Mouse (Mus musculus) embryonic facial prominence, embryonic 12.5 days (tissue): ENCODE data around the gene Hnrnpul1. TPM values are rescaled to one million over a fixed set of nuclear protein-coding genes. Genes with fewer than 3 reads are reported as not detected.
A peak's percentile ranks its signal among the peaks of the same experiment; 100 is the strongest.
"Not testable (repeated sequence)": the region's sequence is repeated elsewhere in the genome, so short reads cannot be mapped to it uniquely, and the experiment has no call there.

Source experiments
- ATAC-seq: fragments of 200-750 bp; cut with Nextera tagmentation; 2 replicates; pipeline ENCODE4 v1.8.0; 2017; ENCODE audit not compliant: insufficient number of reproducible peaks, insufficient read depth, low FRiP score, low TSS enrichment
- H3K27ac ChIP-seq: fragments of 300-500 bp; sonication (generic); 2 replicates; pipeline ENCODE4 v1.5.1; 2016; ENCODE audit warnings: mild to moderate bottlenecking
- H3K27me3 ChIP-seq: fragments of 300-500 bp; sonication (generic); 2 replicates; pipeline ENCODE4 v1.6.1; 2016; ENCODE audit warnings: mild to moderate bottlenecking, moderate library complexity
- H3K36me3 ChIP-seq: fragments of 300-500 bp; sonication (generic); 2 replicates; pipeline ENCODE4 v1.6.1; 2016; ENCODE audit warnings: mild to moderate bottlenecking
- H3K4me1 ChIP-seq: fragments of 300-500 bp; sonication (generic); 2 replicates; pipeline ENCODE4 v1.6.1; 2016
- H3K4me2 ChIP-seq: fragments of 300-500 bp; sonication (generic); replicated peaks from 2 replicates; pipeline ENCODE4 v1.6.1; 2016; ENCODE audit warnings: mild to moderate bottlenecking, moderate library complexity
- H3K4me3 ChIP-seq: fragments of 300-500 bp; sonication (generic); 2 replicates; pipeline ENCODE4 v1.5.1; 2016; ENCODE audit warnings: mild to moderate bottlenecking
- H3K9ac ChIP-seq: fragments of 300-500 bp; sonication (generic); 2 replicates; pipeline ENCODE4 v1.6.1; 2016; ENCODE audit warnings: mild to moderate bottlenecking, moderate library complexity
- H3K9me3 ChIP-seq: fragments of 300-500 bp; sonication (generic); 2 replicates; pipeline ENCODE4 v1.6.1; 2016; ENCODE audit warnings: mild to moderate bottlenecking, moderate library complexity
- WGBS: fragments of 180-500 bp; shearing (Covaris S2); methylation state at CpG from one replicate; pipeline ENCODE4 v1.1.7; 2016; 5-methylcytosine and 5-hydroxymethylcytosine counted together
- polyA plus RNA-seq: library from polyadenylated mRNA; unstranded; fragments of >200 nt; fragmentation: Nextera tagmentation; extraction: Ambion mirVana; gene quantifications from 2 replicates; pipeline ENCODE4 v1.2.1, GENCODE M21; 2016

Hnrnpul1 gene
- polyA plus RNA-seq, 1 experiment from 2014 or later = 72.8 TPM

- Histone ChIP-seq H3K9ac (no peak overlapping the region), H3K36me3 (peaks cover 96% of the 10 kb centered on the region), H3K4me2 (no peak overlapping the region), H3K27me3 (no peaks in the 10 kb centered on the region), H3K4me1 (no peaks in the 10 kb centered on the region), H3K27ac (no peak overlapping the region), H3K4me3 (no peak overlapping the region), H3K9me3 (no peaks in the 10 kb centered on the region)
- WGBS = 92% methylated on average over 3 of the region's 3 CpGs
- ATAC-seq = no peak
Observed at GRCm38 (mm10) chr7:25738277-25738676, 16.3 kb downstream of the Hnrnpul1 start.

- no peak for ATAC-seq
- Histone ChIP-seq H3K4me2 (no peak overlapping the region), H3K27ac (no peak overlapping the region), H3K4me3 (no peak overlapping the region), H3K9me3 (no peaks in the 10 kb centered on the region), H3K36me3 (peaks cover 96% of the 10 kb centered on the region), H3K9ac (no peak overlapping the region), H3K4me1 (no peaks in the 10 kb centered on the region), H3K27me3 (no peaks in the 10 kb centered on the region)
- WGBS = 95% methylated on average over 2 of the region's 2 CpGs
Observed at GRCm38 (mm10) chr7:25736920-25737319, 17.6 kb downstream of the Hnrnpul1 start.

GRCm38 (mm10) chr7:25734991-25735390 lies 19.6 kb downstream of the Hnrnpul1 start:
- H3K27me3 ChIP-seq = no peaks in the 10 kb centered on the region
- H3K4me2 ChIP-seq = no peak overlapping the region
- no peaks in the 10 kb centered on the region for H3K9me3 ChIP-seq
- H3K4me1 ChIP-seq = no peaks in the 10 kb centered on the region
- 78% methylated on average over 4 of the region's 4 CpGs for WGBS
- no peak overlapping the region for H3K27ac ChIP-seq
- no peak for ATAC-seq
- no peak overlapping the region for H3K9ac ChIP-seq
- no peak overlapping the region for H3K4me3 ChIP-seq
- H3K36me3 ChIP-seq = peaks cover 94% of the 10 kb centered on the region

GRCm38 (mm10) chr7:25731294-25732055 lies 23.1 kb downstream of the Hnrnpul1 start:
- H3K36me3 ChIP-seq = peaks cover 92% of the 10 kb centered on the region
- no peaks in the 10 kb centered on the region for H3K27me3 ChIP-seq
- H3K27ac ChIP-seq = no peak overlapping the region
- 88% methylated on average over 8 of the region's 8 CpGs for WGBS
- ATAC-seq = no peak
- H3K4me3 ChIP-seq = no peak overlapping the region
- H3K4me2 ChIP-seq = no peak overlapping the region
- no peaks in the 10 kb centered on the region for H3K9me3 ChIP-seq
- H3K4me1 ChIP-seq = no peaks in the 10 kb centered on the region
- no peak overlapping the region for H3K9ac ChIP-seq

- Histone ChIP-seq H3K27me3 (no peaks in the 10 kb centered on the region), H3K4me2 (no peak overlapping the region), H3K36me3 (peaks cover 94% of the 10 kb centered on the region), H3K27ac (no peak overlapping the region), H3K9me3 (no peaks in the 10 kb centered on the region), H3K4me3 (no peak overlapping the region), H3K4me1 (no peaks in the 10 kb centered on the region), H3K9ac (no peak overlapping the region)
- 94% methylated on average over 2 of the region's 2 CpGs for WGBS
- no peak for ATAC-seq
Observed at GRCm38 (mm10) chr7:25729862-25730261, 24.7 kb downstream of the Hnrnpul1 start.

GRCm38 (mm10) chr7:25729396-25729795 lies 25.2 kb downstream of the Hnrnpul1 start:
- Histone ChIP-seq H3K27me3 (no peaks in the 10 kb centered on the region), H3K4me2 (no peak overlapping the region), H3K4me3 (no peak overlapping the region), H3K9ac (no peak overlapping the region), H3K36me3 (peaks cover 94% of the 10 kb centered on the region), H3K9me3 (no peaks in the 10 kb centered on the region), H3K4me1 (no peaks in the 10 kb centered on the region), H3K27ac (no peak overlapping the region)
- WGBS = 48% methylated on average over 2 of the region's 2 CpGs
- no peak for ATAC-seq

GRCm38 (mm10) chr7:25727800-25728199 lies 26.8 kb downstream of the Hnrnpul1 start:
- 92% methylated on average over 5 of the region's 5 CpGs for WGBS
- no peak overlapping the region for H3K27ac ChIP-seq
- H3K27me3 ChIP-seq = no peaks in the 10 kb centered on the region
- H3K4me3 ChIP-seq = no peak overlapping the region
- H3K4me2 ChIP-seq = no peak overlapping the region
- no peaks in the 10 kb centered on the region for H3K4me1 ChIP-seq
- peaks cover 96% of the 10 kb centered on the region for H3K36me3 ChIP-seq
- H3K9me3 ChIP-seq = no peaks in the 10 kb centered on the region
- no peak for ATAC-seq
- H3K9ac ChIP-seq = no peak overlapping the region

- 90% methylated on average over 19 of the region's 19 CpGs for WGBS
- H3K4me3 ChIP-seq = no peak overlapping the region
- ATAC-seq = no peak
- no peak overlapping the region for H3K4me2 ChIP-seq
- H3K27ac ChIP-seq = no peak overlapping the region
- no peaks in the 10 kb centered on the region for H3K9me3 ChIP-seq
- H3K36me3 ChIP-seq = peaks cover 93% of the 10 kb centered on the region
- no peaks in the 10 kb centered on the region for H3K27me3 ChIP-seq
- no peak overlapping the region for H3K9ac ChIP-seq
- no peaks in the 10 kb centered on the region for H3K4me1 ChIP-seq
Observed at GRCm38 (mm10) chr7:25725886-25726285, 28.7 kb downstream of the Hnrnpul1 start.

- H3K4me1 ChIP-seq = peaks cover 14% of the 10 kb centered on the region
- H3K9me3 ChIP-seq, H3K4me3 ChIP-seq, H3K27ac ChIP-seq, H3K9ac ChIP-seq, H3K4me2 ChIP-seq, H3K27me3 ChIP-seq, ATAC-seq: not testable (repeated sequence)
- H3K36me3 ChIP-seq = peaks cover 59% of the 10 kb centered on the region
Observed at GRCm38 (mm10) chr7:25721776-25722175, 32.8 kb downstream of the Hnrnpul1 start.

GRCm38 (mm10) chr7:25720760-25721159 lies 33.8 kb downstream of the Hnrnpul1 start:
- 90% methylated on average over 5 of the region's 5 CpGs for WGBS
- Histone ChIP-seq H3K27me3 (no peaks in the 10 kb centered on the region), H3K27ac (no peak overlapping the region), H3K4me1 (peaks cover 14% of the 10 kb centered on the region), H3K36me3 (peaks cover 56% of the 10 kb centered on the region), H3K9ac (no peak overlapping the region), H3K4me2 (no peak overlapping the region), H3K9me3 (no peaks in the 10 kb centered on the region), H3K4me3 (no peak overlapping the region)
- ATAC-seq = no peak

GRCm38 (mm10) chr7:25719761-25720610 lies 34.6 kb downstream of the Hnrnpul1 start:
- peak overlapping the region; percentile 55; the same call in 1 of the 2 replicates for H3K27ac ChIP-seq
- peaks cover 14% of the 10 kb centered on the region for H3K4me1 ChIP-seq
- no peak for ATAC-seq
- H3K27me3 ChIP-seq = no peaks in the 10 kb centered on the region
- H3K4me2 ChIP-seq = peak overlapping the region; percentile 90; the same call in 1 of the 2 replicates
- peaks cover 56% of the 10 kb centered on the region for H3K36me3 ChIP-seq
- H3K9ac ChIP-seq = no peak overlapping the region
- H3K4me3 ChIP-seq = no peak overlapping the region
- H3K9me3 ChIP-seq = no peaks in the 10 kb centered on the region
- WGBS = 63% methylated on average over 10 of the region's 10 CpGs
